Mouse (Mus musculus): ENCODE data around the gene Mmaa. TPM values are rescaled to one million over a fixed set of nuclear protein-coding genes. Genes with fewer than 3 reads are reported as not detected.
A peak's percentile ranks its signal among the peaks of the same experiment; 100 is the strongest.

Gene Mmaa
- polyA plus RNA-seq, 1 experiment from 2014 or later: 10.0 TPM

GRCm38 (mm10) chr8:79295276-79296105 is 754 bp upstream of the Mmaa start:
- peak; percentile 21 for DNase-seq (ENCODE audit: low spot score)
- peak overlapping the region; percentile 88 for H3K27ac ChIP-seq (replicated peaks)
- TF ChIP-seq EP300 (optimal IDR thresholded peaks at IDR 0.05) (no peak), CTCF (IDR thresholded peaks at IDR 0.05; ENCODE audit: low read depth) (no peak)
- peak overlapping the region; percentile 49 for H3K4me3 ChIP-seq (ENCODE audit: low read depth, low read length)
- H3K4me1 ChIP-seq (replicated peaks; ENCODE audit: control insufficient read depth, insufficient read depth): 0 out of 2 replicates have a peak, but pooled peaks cover 2% of the 10 kb centered on the region
- H3K9ac ChIP-seq (ENCODE audit: low read length): peak overlapping the region; percentile 79
- no peaks in the 10 kb centered on the region for H3K9me3 ChIP-seq (ENCODE audit: control insufficient read depth, low read length)
- WGBS: 6% methylated on average over 18 of the region's 18 CpGs
- H3K4me2 ChIP-seq (replicated peaks; ENCODE audit: low read depth): peak overlapping the region; percentile 78
- no peaks in the 10 kb centered on the region for H3K27me3 ChIP-seq (ENCODE audit: control insufficient read depth, insufficient read depth, low read length)
- H3K36me3 ChIP-seq (ENCODE audit: control insufficient read depth, insufficient read depth, low read length): no peaks in the 10 kb centered on the region
- peak; percentile 74; the same call in 1 of the 2 replicates for ATAC-seq (ENCODE audit: low FRiP score, low TSS enrichment)

- no peak overlapping the region for H3K27ac ChIP-seq (replicated peaks)
These were observed 896 bp downstream of the Mmaa start for GRCm38 (mm10) chr8:79293841-79294240.

GRCm38 (mm10) chr8:79292712-79293264 is 1.9 kb downstream of the Mmaa start:
- Histone ChIP-seq H3K4me3 (ENCODE audit: low read depth, low read length) (no peak overlapping the region), H3K36me3 (ENCODE audit: control insufficient read depth, insufficient read depth, low read length) (no peaks in the 10 kb centered on the region), H3K4me2 (replicated peaks; ENCODE audit: low read depth) (no peak overlapping the region), H3K27me3 (ENCODE audit: control insufficient read depth, insufficient read depth, low read length) (no peaks in the 10 kb centered on the region), H3K27ac (replicated peaks) (no peak overlapping the region), H3K4me1 (replicated peaks; ENCODE audit: control insufficient read depth, insufficient read depth) (0 out of 2 replicates have a peak, but pooled peaks cover 2% of the 10 kb centered on the region), H3K9ac (ENCODE audit: low read length) (no peak overlapping the region), H3K9me3 (ENCODE audit: control insufficient read depth, low read length) (no peaks in the 10 kb centered on the region)
- TF ChIP-seq EP300 (optimal IDR thresholded peaks at IDR 0.05) (no peak), CTCF (IDR thresholded peaks at IDR 0.05; ENCODE audit: low read depth) (no peak)
- WGBS: 53% methylated on average over 3 of the region's 3 CpGs
- DNase-seq (ENCODE audit: low spot score) (no peak), ATAC-seq (ENCODE audit: low FRiP score, low TSS enrichment) (no peak)

More at GRCm38 (mm10) chr8:79293841-79294240, 896 bp downstream of the Mmaa start:
- WGBS: 32% methylated on average over 3 of the region's 3 CpGs
- Histone ChIP-seq H3K4me2 (replicated peaks; ENCODE audit: low read depth) (peak overlapping the region; percentile 78), H3K36me3 (ENCODE audit: control insufficient read depth, insufficient read depth, low read length) (no peaks in the 10 kb centered on the region), H3K4me3 (ENCODE audit: low read depth, low read length) (peak overlapping the region; percentile 49), H3K27me3 (ENCODE audit: control insufficient read depth, insufficient read depth, low read length) (no peaks in the 10 kb centered on the region), H3K9ac (ENCODE audit: low read length) (no peak overlapping the region), H3K9me3 (ENCODE audit: control insufficient read depth, low read length) (no peaks in the 10 kb centered on the region), H3K4me1 (replicated peaks; ENCODE audit: control insufficient read depth, insufficient read depth) (0 out of 2 replicates have a peak, but pooled peaks cover 2% of the 10 kb centered on the region)
- no peak for TF ChIP-seq EP300 (optimal IDR thresholded peaks at IDR 0.05)
- no peak for TF ChIP-seq CTCF (IDR thresholded peaks at IDR 0.05; ENCODE audit: low read depth)
- DNase-seq (ENCODE audit: low spot score) (no peak), ATAC-seq (ENCODE audit: low FRiP score, low TSS enrichment) (no peak)

- DNase-seq (ENCODE audit: low spot score): no peak
- Histone ChIP-seq H3K4me1 (replicated peaks; ENCODE audit: control insufficient read depth, insufficient read depth) (0 out of 2 replicates have a peak, but pooled peaks cover 2% of the 10 kb centered on the region), H3K9ac (ENCODE audit: low read length) (no peak overlapping the region), H3K4me3 (ENCODE audit: low read depth, low read length) (no peak overlapping the region), H3K36me3 (ENCODE audit: control insufficient read depth, insufficient read depth, low read length) (no peaks in the 10 kb centered on the region), H3K9me3 (ENCODE audit: control insufficient read depth, low read length) (no peaks in the 10 kb centered on the region), H3K27ac (replicated peaks) (no peak overlapping the region), H3K27me3 (ENCODE audit: control insufficient read depth, insufficient read depth, low read length) (no peaks in the 10 kb centered on the region), H3K4me2 (replicated peaks; ENCODE audit: low read depth) (no peak overlapping the region)
- ATAC-seq (ENCODE audit: low FRiP score, low TSS enrichment): no peak
- WGBS: 65% methylated on average over 5 of the region's 5 CpGs
- TF ChIP-seq EP300 (optimal IDR thresholded peaks at IDR 0.05) (no peak), CTCF (IDR thresholded peaks at IDR 0.05; ENCODE audit: low read depth) (no peak)
These were observed 5.1 kb downstream of the Mmaa start for GRCm38 (mm10) chr8:79289592-79289991.

DNA sequence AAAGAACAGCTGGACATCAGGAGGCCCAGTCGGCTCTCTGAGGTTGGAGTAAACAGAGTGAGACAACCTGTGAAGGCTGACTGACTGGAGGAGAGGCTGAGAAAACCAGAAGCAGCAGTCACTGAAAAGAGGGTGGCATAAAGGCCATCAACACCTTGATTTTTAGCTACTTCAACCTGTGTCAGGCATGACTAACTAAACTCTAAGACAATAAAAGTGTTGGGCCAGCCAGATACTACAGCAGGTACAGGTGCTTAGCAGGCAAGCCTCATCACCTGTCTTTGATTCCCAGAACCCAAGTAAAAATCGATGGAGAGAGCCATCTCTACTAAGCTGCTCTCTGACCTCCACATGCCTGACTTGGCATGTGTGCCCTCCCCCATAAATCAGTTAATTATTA is 6.1 kb downstream of the Mmaa start:
- no peak for ATAC-seq (ENCODE audit: low FRiP score, low TSS enrichment)
- Histone ChIP-seq H3K9me3 (ENCODE audit: control insufficient read depth, low read length) (no peaks in the 10 kb centered on the region), H3K27ac (replicated peaks) (no peak overlapping the region), H3K4me2 (replicated peaks; ENCODE audit: low read depth) (no peak overlapping the region), H3K4me1 (replicated peaks; ENCODE audit: control insufficient read depth, insufficient read depth) (0 out of 2 replicates have a peak, but pooled peaks cover 2% of the 10 kb centered on the region), H3K36me3 (ENCODE audit: control insufficient read depth, insufficient read depth, low read length) (no peaks in the 10 kb centered on the region), H3K9ac (ENCODE audit: low read length) (no peak overlapping the region), H3K27me3 (ENCODE audit: control insufficient read depth, insufficient read depth, low read length) (no peaks in the 10 kb centered on the region), H3K4me3 (ENCODE audit: low read depth, low read length) (no peak overlapping the region)
- TF ChIP-seq CTCF (IDR thresholded peaks at IDR 0.05; ENCODE audit: low read depth) (no peak), EP300 (optimal IDR thresholded peaks at IDR 0.05) (no peak)
- 61% methylated on average over 2 of the region's 2 CpGs for WGBS
- DNase-seq (ENCODE audit: low spot score): no peak

GRCm38 (mm10) chr8:79288250-79288649 is 6.5 kb downstream of the Mmaa start:
- ATAC-seq (ENCODE audit: low FRiP score, low TSS enrichment): no peak
- DNase-seq (ENCODE audit: low spot score): no peak
- WGBS: 84% methylated on average over 4 of the region's 4 CpGs
- Histone ChIP-seq H3K4me3 (ENCODE audit: low read depth, low read length) (no peak overlapping the region), H3K27ac (replicated peaks) (no peak overlapping the region), H3K36me3 (ENCODE audit: control insufficient read depth, insufficient read depth, low read length) (no peaks in the 10 kb centered on the region), H3K4me2 (replicated peaks; ENCODE audit: low read depth) (no peak overlapping the region), H3K9me3 (ENCODE audit: control insufficient read depth, low read length) (no peaks in the 10 kb centered on the region), H3K27me3 (ENCODE audit: control insufficient read depth, insufficient read depth, low read length) (no peaks in the 10 kb centered on the region), H3K9ac (ENCODE audit: low read length) (no peak overlapping the region), H3K4me1 (replicated peaks; ENCODE audit: control insufficient read depth, insufficient read depth) (0 out of 2 replicates have a peak, but pooled peaks cover under 1% of the 10 kb centered on the region)
- TF ChIP-seq CTCF (IDR thresholded peaks at IDR 0.05; ENCODE audit: low read depth): no peak
- no peak for TF ChIP-seq EP300 (optimal IDR thresholded peaks at IDR 0.05)
